Mouse (Mus musculus): Measurements from ENCODE around the gene Tctex1d2. TPM values are rescaled to one million over a fixed set of nuclear protein-coding genes. Genes with fewer than 3 reads are reported as not detected.

The Tctex1d2 gene
- total and polyA plus RNA-seq, 3 experiments: not detected

GRCm38 (mm10) chr16:32434066-32434465 lies 14.6 kb downstream of the Tctex1d2 start (continued):
- TF ChIP-seq JUND (conservative IDR thresholded peaks at IDR 0.05; ENCODE audit: low read depth, low read length): no peak
- TF ChIP-seq CHD2 (IDR thresholded peaks at IDR 0.05; ENCODE audit: low read length): no peak
- TF ChIP-seq CTCF (conservative IDR thresholded peaks at IDR 0.05 in 1 of 2, IDR thresholded peaks at IDR 0.05 in 1 of 2; ENCODE audit: low read depth in 2 of 2, low read length in 2 of 2): no peak
- TF ChIP-seq SMC3 (IDR thresholded peaks at IDR 0.05; ENCODE audit: low read depth, low read length): no peak
- no peak for TF ChIP-seq ZKSCAN1 (IDR thresholded peaks at IDR 0.05; ENCODE audit: borderline replicate concordance, low read depth, low read length)
- peak; percentile 94 for TF ChIP-seq ETS1 (conservative IDR thresholded peaks at IDR 0.05; ENCODE audit: low read depth, low read length)
- no peak for TF ChIP-seq USF2 (conservative IDR thresholded peaks at IDR 0.05; ENCODE audit: low read depth, low read length)

- no peak for TF ChIP-seq ZNF384 (IDR thresholded peaks at IDR 0.05; ENCODE audit: low read depth, low read length)
- TF ChIP-seq MAFK (IDR thresholded peaks at IDR 0.05; ENCODE audit: insufficient replicate concordance, low read length): no peak
- TF ChIP-seq USF2 (conservative IDR thresholded peaks at IDR 0.05; ENCODE audit: low read depth, low read length): no peak
- no peak for TF ChIP-seq POLR2AphosphoS2 (IDR thresholded peaks at IDR 0.05; ENCODE audit: low read depth, low read length)
- no peak for TF ChIP-seq E2F4 (IDR thresholded peaks at IDR 0.05; ENCODE audit: insufficient replicate concordance, low read depth, low read length)
- TF ChIP-seq GABPA (IDR thresholded peaks at IDR 0.05; ENCODE audit: insufficient replicate concordance, low read depth, low read length): no peak
- TF ChIP-seq BHLHE40 (IDR thresholded peaks at IDR 0.05; ENCODE audit: low read depth, low read length): no peak
- no peak for TF ChIP-seq JUN (IDR thresholded peaks at IDR 0.05; ENCODE audit: insufficient read depth, low read depth, low read length)
- no peak for TF ChIP-seq TCF12 (IDR thresholded peaks at IDR 0.05; ENCODE audit: low read depth, low read length)
- no peak for TF ChIP-seq USF1 (IDR thresholded peaks at IDR 0.05; ENCODE audit: low read depth, low read length)
- TF ChIP-seq RAD21 (IDR thresholded peaks at IDR 0.05; ENCODE audit: low read depth, low read length): no peak
- TF ChIP-seq IRF4 (IDR thresholded peaks at IDR 0.05; ENCODE audit: low read depth, low read length): no peak
- no peak for TF ChIP-seq SIN3A (IDR thresholded peaks at IDR 0.05; ENCODE audit: low read length)
- no peak for TF ChIP-seq EP300 (IDR thresholded peaks at IDR 0.05; ENCODE audit: low read length)
- peaks cover 9 to 35% of the 10 kb centered on the region in 2 experiments for H3K4me1 ChIP-seq (ENCODE audit: control insufficient read depth in 1 of 2, insufficient read depth in 2 of 2)
- H3K4me3 ChIP-seq (replicated peaks in 1 of 3; ENCODE audit: low read depth in 2 of 3, low read length in 2 of 3, poor library complexity in 1 of 3): no peak overlapping the region
- H3K27ac ChIP-seq (ENCODE audit: insufficient read depth, low read depth): no peak overlapping the region
- H3K9ac ChIP-seq (ENCODE audit: insufficient read depth, low read depth): no peak overlapping the region
- H3K9me3 ChIP-seq (replicated peaks; ENCODE audit: low read length): no peaks in the 10 kb centered on the region
- H3K36me3 ChIP-seq (replicated peaks in 1 of 2; ENCODE audit: control insufficient read depth in 1 of 2, insufficient read depth in 1 of 2, low read length in 1 of 2): peaks cover 0 to 4% of the 10 kb centered on the region in 2 experiments
- peaks cover 2% of the 10 kb centered on the region; the same call in 1 of the 2 replicates for H3K79me2 ChIP-seq (replicated peaks; ENCODE audit: control insufficient read depth, extremely low read depth, insufficient read depth, poor library complexity, severe bottlenecking)
- H3K4me2 ChIP-seq (ENCODE audit: insufficient read depth, low read depth, poor library complexity, severe bottlenecking): no peak overlapping the region
- in situ Hi-C loops (cut with MboI; ENCODE audit: low pct_ligation_motif_present, low pct_unique_long_range_greater_than_20kb, low sequenced_read_pairs): loop anchor here (5.0 kb wide), 1 partner anchor 32 kb away; the partner anchor contains the start of gene Tm4sf19
- no peak for DNase-seq (ENCODE audit: extremely low read depth)
- dilution Hi-C loops (cut with MboI; ENCODE audit: extremely low pct_ligation_motif_present, extremely low pct_unique_long_range_greater_than_20kb, low sequenced_read_pairs): no loop called here
- no peaks in the 10 kb centered on the region for H3K27me3 ChIP-seq (replicated peaks)
Observed at GRCm38 (mm10) chr16:32434691-32435090, 15.2 kb downstream of the Tctex1d2 start.
